Mouse (Mus musculus) left cerebral cortex, postnatal 10 days (tissue): ENCODE data around the gene Foxc1. TPM values are rescaled to one million over a fixed set of nuclear protein-coding genes. Genes with fewer than 3 reads are reported as not detected.

Source experiments
- DNase-seq, 2 experiments: peaks; one replicate each; pipeline ENCODE4 v3.0.0; 2021 to 2022; ENCODE audit warnings: low spot score in 2 of 2, mixed read lengths in 1 of 2; ENCODE audit errors: extremely low spot score in 1 of 2
- intact Hi-C: fragments of 180-260 bp; cut with DNase I; formaldehyde crosslinking; loops from one replicate; pipeline ENCODE4 v1.15.1; 2025
- total RNA-seq, 2 experiments: library from RNA; stranded (reverse); gene quantifications; 2 replicates each; pipeline ENCODE4 v1.2.3; 2021

Gene Foxc1
- total RNA-seq: 1 to 10 TPM; 5.5 to 6.7 TPM

DNA sequence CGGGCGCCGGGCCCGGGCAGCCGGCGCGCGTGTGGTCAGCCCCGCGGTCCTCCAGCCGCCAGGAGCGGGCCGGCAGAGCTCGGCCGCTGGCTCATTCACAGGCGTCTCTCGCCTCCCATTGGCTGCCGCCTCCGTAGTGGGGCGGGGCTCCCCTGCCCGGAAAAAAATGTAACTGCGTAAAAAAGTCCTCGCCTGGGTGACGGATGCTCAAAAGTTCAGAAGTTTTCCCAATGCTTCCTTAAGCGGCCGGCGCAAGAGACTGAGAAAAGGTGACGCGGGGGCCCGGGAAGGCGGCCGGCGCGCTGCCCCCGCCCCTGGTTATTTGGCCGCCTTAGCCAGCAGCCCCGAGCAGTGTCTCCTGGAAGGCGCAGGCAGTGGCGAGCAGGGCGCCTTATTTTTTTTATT lies at the start of gene Foxc1:
Gene Foxc1, plus strand, starts transcription at position 206 of the 405 bp plus-strand sequence.
- peak; percentile 34 to 93 for DNase-seq
- intact Hi-C loops: loop anchor here (10.0 kb wide), 1 partner anchor 182 kb away; the partner anchor contains the start of gene Foxf2

- DNase-seq: no peak
- intact Hi-C loops: no loop called here
Observed at GRCm38 (mm10) chr13:31760411-31760810, 46.0 kb upstream of the Foxc1 start.

DNA sequence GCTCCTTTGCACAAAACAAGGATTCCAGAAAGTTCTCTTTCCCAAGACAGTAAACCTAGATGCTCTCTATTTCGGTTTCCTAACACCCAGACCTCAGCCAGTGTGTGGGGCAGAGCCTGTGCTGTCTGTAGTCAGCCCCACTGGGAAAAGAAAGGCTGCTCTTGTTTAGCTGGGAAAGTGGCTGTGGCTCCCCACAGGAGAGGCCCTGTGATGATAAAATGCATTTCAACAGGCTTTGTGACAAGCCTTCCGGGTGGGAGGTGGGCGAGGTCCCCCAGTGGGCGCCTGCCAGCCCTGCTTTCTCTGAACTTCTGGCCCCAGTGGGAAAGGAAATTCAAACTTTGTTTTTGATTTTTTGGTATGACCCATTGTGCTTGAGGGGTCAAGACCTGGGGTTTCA lies 45.4 kb upstream of the Foxc1 start:
- no peak for DNase-seq
- intact Hi-C loops: no loop called here

DNA sequence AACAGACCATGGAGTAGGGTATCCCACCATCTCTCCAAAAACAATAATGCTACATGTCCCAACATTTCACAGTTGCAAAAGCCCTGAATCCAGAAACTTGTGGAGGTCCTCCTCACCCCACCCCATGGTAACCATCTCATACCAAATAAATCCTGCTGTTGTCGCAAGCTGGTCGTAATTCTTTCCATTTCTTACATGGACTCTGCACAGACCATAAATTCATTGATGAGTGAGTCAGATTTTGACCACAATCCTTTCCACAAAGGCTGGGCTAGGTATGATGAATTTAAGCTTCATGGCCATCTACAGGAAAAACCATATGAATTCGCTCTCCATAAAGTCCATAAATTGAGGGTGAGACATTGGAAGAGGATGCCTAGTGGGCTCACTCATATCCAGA lies 42.0 kb upstream of the Foxc1 start:
- intact Hi-C loops: no loop called here
- DNase-seq: no peak

- no peak for DNase-seq
- intact Hi-C loops: no loop called here
Observed at GRCm38 (mm10) chr13:31765564-31765963, 40.9 kb upstream of the Foxc1 start.

DNA sequence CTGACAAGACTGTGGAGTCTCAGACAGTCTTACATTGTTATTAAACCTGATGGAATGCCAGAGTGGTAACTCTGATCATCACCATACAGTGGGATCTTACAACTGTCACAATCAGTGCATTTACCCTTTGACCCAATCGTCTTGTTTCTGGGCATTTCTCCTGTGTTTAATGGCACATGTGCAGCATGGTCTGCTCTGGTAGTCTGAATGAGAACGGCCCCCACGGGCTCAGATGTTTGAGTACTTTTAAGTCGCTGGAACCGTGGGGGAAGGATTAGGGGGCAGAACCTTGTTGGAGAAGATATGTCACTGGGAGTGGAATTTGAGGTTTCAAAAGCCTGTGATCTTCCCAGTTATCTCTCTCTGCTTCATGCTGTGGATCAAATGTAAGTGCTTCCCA lies 33.6 kb upstream of the Foxc1 start:
- DNase-seq: no peak
- intact Hi-C loops: no loop called here

DNA sequence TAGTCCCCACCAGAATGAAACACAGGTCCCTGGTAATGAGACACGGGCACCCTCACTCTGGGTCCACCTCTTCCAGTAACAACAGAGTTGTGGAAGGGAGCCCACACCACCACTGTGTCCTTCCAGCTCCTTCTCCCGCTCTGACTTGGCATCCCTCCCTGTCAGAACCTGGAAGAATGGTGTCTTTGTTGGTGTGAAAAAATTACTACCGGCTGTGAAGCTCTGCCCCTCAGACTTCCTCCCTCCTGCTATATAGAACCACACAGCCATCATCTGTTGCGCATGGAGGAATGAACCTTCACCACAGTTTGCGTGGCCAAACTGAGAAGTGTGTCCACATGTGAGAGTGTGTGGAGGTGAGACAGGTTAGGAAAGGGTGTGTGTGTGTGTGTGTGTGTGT lies 30.7 kb upstream of the Foxc1 start:
- no peak for DNase-seq
- intact Hi-C loops: no loop called here

- intact Hi-C loops: no loop called here
- peak in 1 of 2 experiments; percentile 30 for DNase-seq
Observed at GRCm38 (mm10) chr13:31779281-31779981, 27.0 kb upstream of the Foxc1 start.

DNA sequence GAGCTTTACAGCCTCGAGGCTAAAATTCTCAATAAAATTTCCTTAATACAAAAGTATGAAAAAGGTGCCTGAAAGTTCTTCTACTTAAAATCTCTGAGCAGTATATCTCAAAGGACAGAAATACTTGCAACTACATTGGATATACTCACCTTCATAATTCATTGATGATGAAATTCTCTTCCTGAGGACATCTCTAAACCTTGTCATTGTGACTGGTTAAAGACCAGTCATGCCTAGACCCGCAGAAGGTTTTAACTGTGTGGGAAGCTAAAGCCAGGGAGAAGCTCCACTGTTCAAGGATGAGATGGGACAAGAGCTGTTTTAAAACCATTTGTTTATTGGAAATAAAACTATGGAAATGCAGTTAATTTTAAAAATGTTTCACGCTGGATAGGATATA lies 26.1 kb upstream of the Foxc1 start:
- no peak for DNase-seq
- intact Hi-C loops: no loop called here

GRCm38 (mm10) chr13:31782063-31782462 lies 24.4 kb upstream of the Foxc1 start:
- intact Hi-C loops: no loop called here
- DNase-seq: no peak

- DNase-seq: no peak
- intact Hi-C loops: no loop called here
Observed at GRCm38 (mm10) chr13:31784757-31785156, 21.7 kb upstream of the Foxc1 start.

GRCm38 (mm10) chr13:31792480-31793132 lies 13.8 kb upstream of the Foxc1 start:
- peak; percentile 33 to 78 for DNase-seq
- intact Hi-C loops: loop anchor here (5.0 to 10.0 kb wide), 2 partner anchors 890 to 992 kb away; partner anchors contain the start of gene Mylk4

- no peak for DNase-seq
- intact Hi-C loops: loop anchor here (5.0 to 10.0 kb wide), 2 partner anchors 889 to 992 kb away; partner anchors contain the start of gene Mylk4
Observed at GRCm38 (mm10) chr13:31793163-31793562, 13.3 kb upstream of the Foxc1 start.

GRCm38 (mm10) chr13:31797346-31797745 lies 9.1 kb upstream of the Foxc1 start:
- intact Hi-C loops: loop anchor here (5.0 to 10.0 kb wide), 2 partner anchors 505 to 987 kb away; partner anchors contain the start of gene Mylk4
- DNase-seq: peak in 1 of 2 experiments; percentile 69

- peak in 1 of 2 experiments; percentile 60 for DNase-seq
- intact Hi-C loops: loop anchor here (5.0 to 10.0 kb wide), 2 partner anchors 504 to 987 kb away; partner anchors contain the start of gene Mylk4
Observed at GRCm38 (mm10) chr13:31798075-31798474, 8.4 kb upstream of the Foxc1 start.

GRCm38 (mm10) chr13:31800581-31801576 lies 5.6 kb upstream of the Foxc1 start:
- DNase-seq: peak; percentile 56 to 93
- intact Hi-C loops: loop anchor here (2.0 to 10.0 kb wide), 6 partner anchors 176 to 931 kb away; partner anchors contain the start of gene Foxf2

- no peak for DNase-seq
- intact Hi-C loops: loop anchor here (2.0 to 10.0 kb wide), 6 partner anchors 177 to 930 kb away; partner anchors contain the start of gene Foxf2
Observed at GRCm38 (mm10) chr13:31801703-31802305, 4.6 kb upstream of the Foxc1 start.

DNA sequence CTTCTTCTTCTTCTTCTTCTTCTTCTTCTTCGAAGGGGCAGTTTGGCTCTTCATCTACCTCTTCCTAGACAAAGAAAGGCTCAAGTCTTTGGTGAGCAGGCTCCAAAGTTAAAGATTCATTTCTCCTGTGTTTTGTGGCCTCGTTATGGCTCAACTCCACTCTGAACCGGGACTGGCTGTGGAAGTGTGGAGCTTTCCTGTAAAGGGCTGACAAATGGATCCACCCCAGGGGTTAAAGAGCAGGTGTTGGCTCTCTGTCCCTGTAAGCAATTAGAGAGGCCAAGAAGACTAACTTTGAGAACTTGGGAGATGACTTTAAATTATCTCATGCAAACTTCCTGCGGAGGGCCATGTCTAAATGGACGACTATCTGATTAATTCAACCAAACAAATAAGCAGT lies 4.0 kb upstream of the Foxc1 start:
- intact Hi-C loops: loop anchor here (5.0 to 10.0 kb wide), 4 partner anchors 178 to 930 kb away; partner anchors contain the start of gene Foxf2
- no peak for DNase-seq
